Mouse (Mus musculus): ENCODE measurements at regions not wholly inside any gene's neighbourhood (a gene's known extent, or its start where the extent isn't known, plus 50 kb on each side); places are given as distances from the start of the nearest gene placed in this dataset.

- ATAC-seq (ENCODE audit: insufficient number of reproducible peaks, insufficient read depth, low FRiP score, low read depth): no peak
- Histone ChIP-seq H3K9me3 (ENCODE audit: control insufficient read depth, low read length) (no peaks in the 10 kb centered on the region), H3K27ac (replicated peaks in 1 of 2; ENCODE audit: control insufficient read depth in 1 of 2, insufficient read depth in 1 of 2, low read depth in 2 of 2, low read length in 2 of 2) (no peak overlapping the region), H3K4me1 (ENCODE audit: control insufficient read depth in 2 of 2, insufficient read depth in 2 of 2, low read length in 2 of 2) (no peaks in the 10 kb centered on the region), H3K4me3 (ENCODE audit: control insufficient read depth in 1 of 2, insufficient read depth in 1 of 2, low read depth in 1 of 2, low read length in 2 of 2) (no peak overlapping the region), H3K9ac (ENCODE audit: low read length) (no peak overlapping the region), H3K27me3 (ENCODE audit: control insufficient read depth, insufficient read depth, low read length) (no peaks in the 10 kb centered on the region), H3K4me2 (ENCODE audit: low read length) (no peak overlapping the region), H3K36me3 (ENCODE audit: control insufficient read depth, insufficient read depth, low read length) (no peaks in the 10 kb centered on the region)
- WGBS: 82% methylated on average over 3 of the region's 3 CpGs
Observed at GRCm38 (mm10) chr8:43853820-43854590, 144.2 kb upstream of the Adam34 start.

Data from heart, embryonic 14.5 days (tissue).